Mouse (Mus musculus): ENCODE measurements around the gene Klhdc1.

DNA sequence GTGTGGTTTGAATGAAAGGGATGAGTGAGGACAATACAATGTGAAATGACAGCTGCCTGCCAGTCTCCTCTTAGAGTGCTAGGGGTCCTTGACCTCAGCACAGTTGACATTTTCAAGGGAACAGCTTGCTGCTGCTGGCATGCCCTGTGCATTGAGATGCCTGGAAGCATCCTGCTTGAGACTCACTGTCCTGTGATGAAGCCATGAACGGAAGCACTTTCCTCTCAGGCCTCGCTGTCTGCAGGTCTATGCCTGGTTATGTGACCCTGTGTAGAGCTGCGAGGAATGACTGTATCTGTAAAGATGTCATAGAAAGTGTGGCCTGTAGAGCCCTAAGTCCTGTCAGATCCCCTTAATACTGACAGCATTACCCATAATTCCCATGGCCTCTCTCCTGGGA is 24.1 kb downstream of the Klhdc1 start:
- TF ChIP-seq POLR2A (IDR thresholded peaks at IDR 0.05; ENCODE audit: control insufficient read depth, extremely low read depth, insufficient read depth, low read length, poor library complexity): no peak
- TF ChIP-seq CTCF (IDR thresholded peaks at IDR 0.05; ENCODE audit: borderline replicate concordance, control insufficient read depth, extremely low read depth, insufficient read depth, low read length, poor library complexity): no peak

Measured in thymus, adult 2 months (tissue).